Mouse (Mus musculus) macrophage (primary cell): ENCODE data around the gene Tubgcp6. TPM values are rescaled to one million over a fixed set of nuclear protein-coding genes. Genes with fewer than 3 reads are reported as not detected.
A peak's percentile ranks its signal among the peaks of the same experiment; 100 is the strongest.

Experiments
- H3K27ac ChIP-seq: fragments of 350-480 bp; formaldehyde crosslinking; 2 replicates; pipeline ENCODE4 v1.9.0; 2021
- H3K36me3 ChIP-seq: fragments of 350-480 bp; formaldehyde crosslinking; 2 replicates; pipeline ENCODE4 v1.9.0; 2021; ENCODE audit errors: inconsistent target
- H3K4me3 ChIP-seq: fragments of 350-480 bp; formaldehyde crosslinking; 2 replicates; pipeline ENCODE4 v1.9.0; 2021; ENCODE audit errors: inconsistent target
- H3K79me2 ChIP-seq: fragments of 350-480 bp; formaldehyde crosslinking; 2 replicates; pipeline ENCODE4 v1.9.0; 2021; ENCODE audit errors: inconsistent target
- WGBS: methylation state at CpG from one replicate; pipeline ENCODE4 v1.1.7; 2026; ENCODE audit warnings: inconsistent platforms; ENCODE audit not compliant: missing documents; 5-methylcytosine and 5-hydroxymethylcytosine counted together
- polyA plus RNA-seq: library from polyadenylated mRNA; stranded (reverse); fragments of 250-400 nt; gene quantifications from 3 replicates; pipeline ENCODE4 v1.2.4, GENCODE M21; 2018; ENCODE audit warnings: inconsistent platforms

Gene Tubgcp6
- polyA plus RNA-seq, 1 experiment from 2014 or later: 4.1 TPM

GRCm38 (mm10) chr15:89137378-89138045, 14.6 kb upstream of the Tubgcp6 start:
- WGBS: 87% methylated on average over 11 of the region's 11 CpGs
- H3K79me2 ChIP-seq: no peaks in the 10 kb centered on the region
- H3K36me3 ChIP-seq: no peaks in the 10 kb centered on the region
- H3K4me3 ChIP-seq: no peak overlapping the region
- H3K27ac ChIP-seq: no peak overlapping the region

- H3K79me2 ChIP-seq: no peaks in the 10 kb centered on the region
- 100% methylated on average over 3 of the region's 5 CpGs for WGBS
- no peaks in the 10 kb centered on the region for H3K36me3 ChIP-seq
- H3K27ac ChIP-seq: no peak overlapping the region
- H3K4me3 ChIP-seq: no peak overlapping the region
Observed at GRCm38 (mm10) chr15:89136461-89137155, 13.7 kb upstream of the Tubgcp6 start.

- Histone ChIP-seq H3K79me2 (no peaks in the 10 kb centered on the region; the same call in 1 of the 2 replicates), H3K36me3 (no peaks in the 10 kb centered on the region), H3K4me3 (no peak overlapping the region), H3K27ac (no peak overlapping the region)
- 10% methylated on average over 2 of the region's 3 CpGs for WGBS
Observed at GRCm38 (mm10) chr15:89131316-89131715, 8.4 kb upstream of the Tubgcp6 start.

GRCm38 (mm10) chr15:89130245-89130644, 7.3 kb upstream of the Tubgcp6 start:
- no peak overlapping the region for H3K27ac ChIP-seq
- no peaks in the 10 kb centered on the region for H3K36me3 ChIP-seq
- H3K4me3 ChIP-seq: no peak overlapping the region
- H3K79me2 ChIP-seq: no peaks in the 10 kb centered on the region; the same call in 1 of the 2 replicates

GRCm38 (mm10) chr15:89128382-89129350, 5.8 kb upstream of the Tubgcp6 start, which contains the start of gene Hdac10:
Hdac10 (minus strand) TSS chr15:89128700.
- WGBS: 7% methylated on average over 36 of the region's 36 CpGs
- Histone ChIP-seq H3K36me3 (no peaks in the 10 kb centered on the region), H3K79me2 (no peaks in the 10 kb centered on the region; the same call in 1 of the 2 replicates), H3K4me3 (peak within 1 kb of the TSS; percentile 64), H3K27ac (peak within 1 kb of the TSS; percentile 65)

- WGBS: 78% methylated on average over 8 of the region's 8 CpGs
- Histone ChIP-seq H3K27ac (no peak overlapping the region), H3K36me3 (no peaks in the 10 kb centered on the region), H3K4me3 (peak overlapping the region; percentile 64), H3K79me2 (peaks cover 4% of the 10 kb centered on the region)
Observed at GRCm38 (mm10) chr15:89127364-89127940, 4.5 kb upstream of the Tubgcp6 start.

GRCm38 (mm10) chr15:89126622-89127021, 3.7 kb upstream of the Tubgcp6 start:
- 98% methylated on average over 8 of the region's 8 CpGs for WGBS
- Histone ChIP-seq H3K4me3 (no peak overlapping the region), H3K79me2 (peaks cover 12% of the 10 kb centered on the region), H3K27ac (no peak overlapping the region), H3K36me3 (no peaks in the 10 kb centered on the region)

- Histone ChIP-seq H3K4me3 (no peak overlapping the region), H3K27ac (no peak overlapping the region), H3K36me3 (no peaks in the 10 kb centered on the region), H3K79me2 (peaks cover 25% of the 10 kb centered on the region)
- 94% methylated on average over 9 of the region's 9 CpGs for WGBS
Observed at GRCm38 (mm10) chr15:89125351-89125750, 2.4 kb upstream of the Tubgcp6 start.

GRCm38 (mm10) chr15:89124312-89124711, 1.4 kb upstream of the Tubgcp6 start:
- H3K27ac ChIP-seq: no peak overlapping the region
- H3K4me3 ChIP-seq: no peak overlapping the region
- H3K36me3 ChIP-seq: 0 out of 2 replicates have a peak, but pooled peaks cover 3% of the 10 kb centered on the region
- peaks cover 35% of the 10 kb centered on the region for H3K79me2 ChIP-seq
- 95% methylated on average over 3 of the region's 3 CpGs for WGBS

- no peak overlapping the region for H3K27ac ChIP-seq
- peak overlapping the region; percentile 89; the same call in 1 of the 2 replicates for H3K4me3 ChIP-seq
- 0 out of 2 replicates have a peak, but pooled peaks cover 3% of the 10 kb centered on the region for H3K36me3 ChIP-seq
- peaks cover 36% of the 10 kb centered on the region for H3K79me2 ChIP-seq
- 88% methylated on average over 11 of the region's 11 CpGs for WGBS
Observed at GRCm38 (mm10) chr15:89123595-89123994, 683 bp upstream of the Tubgcp6 start.

GRCm38 (mm10) chr15:89118007-89118406, 4.9 kb downstream of the Tubgcp6 start:
- Histone ChIP-seq H3K79me2 (peaks cover 42% of the 10 kb centered on the region), H3K36me3 (peaks cover 25% of the 10 kb centered on the region; the same call in 1 of the 2 replicates), H3K4me3 (no peak overlapping the region), H3K27ac (no peak overlapping the region)

- H3K36me3 ChIP-seq: peaks cover 81% of the 10 kb centered on the region
- no peaks in the 10 kb centered on the region for H3K79me2 ChIP-seq
- 95% methylated on average over 9 of the region's 9 CpGs for WGBS
- no peak overlapping the region for H3K4me3 ChIP-seq
- no peak overlapping the region for H3K27ac ChIP-seq
Observed at GRCm38 (mm10) chr15:89110147-89110546, 12.8 kb downstream of the Tubgcp6 start.

GRCm38 (mm10) chr15:89106976-89107375, 15.9 kb downstream of the Tubgcp6 start:
- 100% methylated on average over 1 of the region's 1 CpGs for WGBS
- Histone ChIP-seq H3K79me2 (no peaks in the 10 kb centered on the region), H3K27ac (no peak overlapping the region), H3K36me3 (peaks cover 86% of the 10 kb centered on the region), H3K4me3 (no peak overlapping the region)

- no peaks in the 10 kb centered on the region for H3K79me2 ChIP-seq
- 95% methylated on average over 13 of the region's 13 CpGs for WGBS
- peaks cover 86% of the 10 kb centered on the region for H3K36me3 ChIP-seq
- H3K27ac ChIP-seq: no peak overlapping the region
- H3K4me3 ChIP-seq: no peak overlapping the region
Observed at GRCm38 (mm10) chr15:89106073-89106472, 16.8 kb downstream of the Tubgcp6 start.
